Mouse (Mus musculus) E14TG2a.4 (cell line): ENCODE measurements around the gene Tmem164.

Experiments used
- H3K27me3 ChIP-seq: 2 replicates; pipeline ENCODE4 v1.6.1; 2014; ENCODE audit warnings: low read length, control low read depth; ENCODE audit not compliant: insufficient read depth
- H3K36me3 ChIP-seq: 2 replicates; pipeline ENCODE4 v1.6.1; 2014; ENCODE audit warnings: low read length, control low read depth; ENCODE audit not compliant: insufficient read depth
- H3K4me1 ChIP-seq: replicated peaks from 2 replicates; pipeline ENCODE4 v1.6.1; 2014; ENCODE audit warnings: low read depth, low read length, control low read depth
- H3K4me3 ChIP-seq: replicated peaks from 2 replicates; pipeline ENCODE4 v1.5.1; 2014; ENCODE audit warnings: mild to moderate bottlenecking, low read length
- H3K9me3 ChIP-seq: 2 replicates; pipeline ENCODE4 v1.6.1; 2014; ENCODE audit warnings: low read length, control low read depth
- CTCF ChIP-seq: conservative IDR thresholded peaks from 2 replicates; pipeline ENCODE4 v1.5.1; 2014; ENCODE audit warnings: low read length
- NANOG ChIP-seq: IDR thresholded peaks from 2 replicates; pipeline ENCODE4 v1.6.1; 2014; ENCODE audit warnings: borderline replicate concordance, low read length, mixed read lengths
- POU5F1 ChIP-seq: IDR thresholded peaks from 2 replicates; pipeline ENCODE4 v1.6.1; 2014; ENCODE audit warnings: low read length, borderline replicate concordance

Gene Tmem164

GRCm38 (mm10) chrX:142818057-142818682 is 137.0 kb downstream of the Tmem164 start:
- no peak for TF ChIP-seq POU5F1
- peak; percentile 39 for TF ChIP-seq CTCF
- TF ChIP-seq NANOG = no peak
- no peaks in the 10 kb centered on the region for H3K9me3 ChIP-seq
- H3K36me3 ChIP-seq = no peaks in the 10 kb centered on the region

GRCm38 (mm10) chrX:142821239-142821638 is 140.0 kb downstream of the Tmem164 start:
- Histone ChIP-seq H3K27me3 (no peaks in the 10 kb centered on the region), H3K9me3 (no peaks in the 10 kb centered on the region), H3K4me3 (no peak overlapping the region), H3K36me3 (no peaks in the 10 kb centered on the region), H3K4me1 (peaks cover 10% of the 10 kb centered on the region)
- TF ChIP-seq POU5F1 = no peak
- TF ChIP-seq NANOG = no peak
- TF ChIP-seq CTCF = no peak

More at GRCm38 (mm10) chrX:142818057-142818682, 137.0 kb downstream of the Tmem164 start:
- Histone ChIP-seq H3K4me1 (peaks cover 10% of the 10 kb centered on the region), H3K27me3 (no peaks in the 10 kb centered on the region), H3K4me3 (no peak overlapping the region)

- no peaks in the 10 kb centered on the region for H3K9me3 ChIP-seq
- H3K27me3 ChIP-seq = no peaks in the 10 kb centered on the region
- no peaks in the 10 kb centered on the region for H3K36me3 ChIP-seq
- peaks cover 10% of the 10 kb centered on the region for H3K4me1 ChIP-seq
- H3K4me3 ChIP-seq = no peak overlapping the region
- TF ChIP-seq POU5F1 (no peak), CTCF (peak; percentile 30)
These were observed 140.6 kb downstream of the Tmem164 start for GRCm38 (mm10) chrX:142821846-142822245.

GRCm38 (mm10) chrX:142825309-142825708 is 144.1 kb downstream of the Tmem164 start:
- no peaks in the 10 kb centered on the region for H3K27me3 ChIP-seq
- no peak overlapping the region for H3K4me3 ChIP-seq
- no peaks in the 10 kb centered on the region for H3K9me3 ChIP-seq
- TF ChIP-seq POU5F1 = no peak
- no peak for TF ChIP-seq CTCF
- no peak for TF ChIP-seq NANOG
- H3K4me1 ChIP-seq = no peaks in the 10 kb centered on the region
- H3K36me3 ChIP-seq = no peaks in the 10 kb centered on the region

GRCm38 (mm10) chrX:142827644-142828043 is 146.4 kb downstream of the Tmem164 start:
- H3K27me3 ChIP-seq = no peaks in the 10 kb centered on the region
- no peaks in the 10 kb centered on the region for H3K4me1 ChIP-seq
- H3K4me3 ChIP-seq = no peak overlapping the region
- H3K9me3 ChIP-seq = no peaks in the 10 kb centered on the region
- TF ChIP-seq POU5F1 = no peak
- TF ChIP-seq CTCF = no peak
- no peak for TF ChIP-seq NANOG
- H3K36me3 ChIP-seq = no peaks in the 10 kb centered on the region

GRCm38 (mm10) chrX:142828184-142828908 is 147.1 kb downstream of the Tmem164 start:
- TF ChIP-seq NANOG (no peak), POU5F1 (no peak), CTCF (no peak)
- Histone ChIP-seq H3K4me3 (no peak overlapping the region), H3K4me1 (no peaks in the 10 kb centered on the region), H3K9me3 (no peaks in the 10 kb centered on the region), H3K27me3 (no peaks in the 10 kb centered on the region), H3K36me3 (no peaks in the 10 kb centered on the region)

GRCm38 (mm10) chrX:142829267-142829666 is 148.1 kb downstream of the Tmem164 start:
- Histone ChIP-seq H3K36me3 (no peaks in the 10 kb centered on the region), H3K9me3 (no peaks in the 10 kb centered on the region), H3K27me3 (no peaks in the 10 kb centered on the region), H3K4me1 (no peaks in the 10 kb centered on the region), H3K4me3 (no peak overlapping the region)
- TF ChIP-seq CTCF (no peak), NANOG (no peak), POU5F1 (no peak)

- H3K36me3 ChIP-seq = no peaks in the 10 kb centered on the region
- H3K4me3 ChIP-seq = no peak overlapping the region
- no peaks in the 10 kb centered on the region for H3K4me1 ChIP-seq
- H3K9me3 ChIP-seq = no peaks in the 10 kb centered on the region
- TF ChIP-seq NANOG (no peak), POU5F1 (no peak), CTCF (no peak)
- H3K27me3 ChIP-seq = no peaks in the 10 kb centered on the region
These were observed 148.8 kb downstream of the Tmem164 start for GRCm38 (mm10) chrX:142829866-142830470.

- TF ChIP-seq POU5F1 = no peak
- no peak for TF ChIP-seq NANOG
- no peak for TF ChIP-seq CTCF
- Histone ChIP-seq H3K27me3 (no peaks in the 10 kb centered on the region), H3K4me1 (no peaks in the 10 kb centered on the region), H3K4me3 (no peak overlapping the region), H3K36me3 (no peaks in the 10 kb centered on the region), H3K9me3 (no peaks in the 10 kb centered on the region)
These were observed 149.4 kb downstream of the Tmem164 start for GRCm38 (mm10) chrX:142830572-142830971.
